Mouse (Mus musculus) kidney, embryonic 16.5 days (tissue): ENCODE measurements around the gene Gm21969. TPM values are rescaled to one million over a fixed set of nuclear protein-coding genes. Genes with fewer than 3 reads are reported as not detected.

Experiments used
- ATAC-seq: fragments of 200-750 bp; cut with Nextera tagmentation; 2 replicates; pipeline ENCODE4 v1.8.0; 2017; ENCODE audit warnings: moderate TSS enrichment; ENCODE audit not compliant: low FRiP score, low TSS enrichment
- H3K27ac ChIP-seq: fragments of 300-500 bp; sonication (generic); 2 replicates; pipeline ENCODE4 v1.5.1; 2014; ENCODE audit warnings: low read length
- H3K27me3 ChIP-seq: fragments of 300-500 bp; sonication (generic); 2 replicates; pipeline ENCODE4 v1.6.1; 2014; ENCODE audit warnings: low read length, control low read depth, mixed read lengths; ENCODE audit not compliant: insufficient read depth
- H3K36me3 ChIP-seq: fragments of 300-500 bp; sonication (generic); 2 replicates; pipeline ENCODE4 v1.6.1; 2014; ENCODE audit warnings: low read length, control low read depth, mixed read lengths; ENCODE audit not compliant: insufficient read depth
- H3K4me1 ChIP-seq: fragments of 300-500 bp; sonication (generic); 2 replicates; pipeline ENCODE4 v1.6.1; 2014; ENCODE audit warnings: low read length, control low read depth, mixed read lengths; ENCODE audit not compliant: insufficient read depth
- H3K4me2 ChIP-seq: fragments of 300-500 bp; sonication (generic); replicated peaks from 2 replicates; pipeline ENCODE4 v1.6.1; 2014; ENCODE audit warnings: low read depth, low read length
- H3K4me3 ChIP-seq: fragments of 300-500 bp; sonication (generic); 2 replicates; pipeline ENCODE4 v1.5.1; 2014; ENCODE audit warnings: mild to moderate bottlenecking, low read length
- H3K9ac ChIP-seq: fragments of 300-500 bp; sonication (generic); replicated peaks from 2 replicates; pipeline ENCODE4 v1.6.1; 2014; ENCODE audit warnings: low read length
- H3K9me3 ChIP-seq: fragments of 300-500 bp; sonication (generic); 2 replicates; pipeline ENCODE4 v1.6.1; 2016; ENCODE audit warnings: low read length, control low read depth
- WGBS: fragments of 180-500 bp; shearing (Covaris S2); extraction: QIAGEN DNeasy Blood & Tissue Kit; methylation state at CpG from one replicate; pipeline ENCODE4 v1.1.7; 2014; 5-methylcytosine and 5-hydroxymethylcytosine counted together
- polyA plus RNA-seq: library from polyadenylated mRNA; unstranded; fragments of >200 nt; fragmentation: Nextera tagmentation; extraction: Ambion mirVana; gene quantifications from 2 replicates; pipeline ENCODE4 v1.2.1, GENCODE M21; 2015

Gene Gm21969
- polyA plus RNA-seq, 1 experiment from 2014 or later: not detected

DNA sequence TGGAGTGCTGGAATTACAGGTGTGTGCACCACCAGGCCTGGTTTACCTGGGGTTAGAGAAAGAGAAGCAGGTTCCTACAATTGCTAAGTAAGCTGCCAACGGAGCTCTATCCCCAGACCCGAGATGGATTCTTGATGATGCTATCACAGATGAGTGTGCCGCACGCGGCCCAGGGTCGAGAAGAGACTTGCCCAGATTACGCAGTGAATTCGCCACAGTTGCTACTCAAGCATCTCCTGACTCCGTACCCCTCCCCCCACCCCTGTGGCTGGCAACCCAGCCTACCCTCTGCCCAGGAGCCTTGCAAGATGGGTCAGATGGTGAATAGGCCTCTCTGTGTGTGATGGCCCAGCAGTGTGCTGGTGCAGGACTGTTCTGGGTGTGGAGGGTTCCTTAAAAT is 6.3 kb upstream of the Gm21969 start:
- H3K4me3 ChIP-seq: no peak overlapping the region
- H3K9me3 ChIP-seq: no peaks in the 10 kb centered on the region
- 31% methylated on average over 9 of the region's 9 CpGs for WGBS
- H3K4me1 ChIP-seq: peaks cover 72% of the 10 kb centered on the region
- no peaks in the 10 kb centered on the region for H3K27me3 ChIP-seq
- peak overlapping the region; percentile 98 for H3K27ac ChIP-seq
- H3K36me3 ChIP-seq: no peaks in the 10 kb centered on the region
- no peak overlapping the region for H3K4me2 ChIP-seq
- H3K9ac ChIP-seq: peak overlapping the region; percentile 50; the same call in 1 of the 2 replicates
- ATAC-seq: no peak

DNA sequence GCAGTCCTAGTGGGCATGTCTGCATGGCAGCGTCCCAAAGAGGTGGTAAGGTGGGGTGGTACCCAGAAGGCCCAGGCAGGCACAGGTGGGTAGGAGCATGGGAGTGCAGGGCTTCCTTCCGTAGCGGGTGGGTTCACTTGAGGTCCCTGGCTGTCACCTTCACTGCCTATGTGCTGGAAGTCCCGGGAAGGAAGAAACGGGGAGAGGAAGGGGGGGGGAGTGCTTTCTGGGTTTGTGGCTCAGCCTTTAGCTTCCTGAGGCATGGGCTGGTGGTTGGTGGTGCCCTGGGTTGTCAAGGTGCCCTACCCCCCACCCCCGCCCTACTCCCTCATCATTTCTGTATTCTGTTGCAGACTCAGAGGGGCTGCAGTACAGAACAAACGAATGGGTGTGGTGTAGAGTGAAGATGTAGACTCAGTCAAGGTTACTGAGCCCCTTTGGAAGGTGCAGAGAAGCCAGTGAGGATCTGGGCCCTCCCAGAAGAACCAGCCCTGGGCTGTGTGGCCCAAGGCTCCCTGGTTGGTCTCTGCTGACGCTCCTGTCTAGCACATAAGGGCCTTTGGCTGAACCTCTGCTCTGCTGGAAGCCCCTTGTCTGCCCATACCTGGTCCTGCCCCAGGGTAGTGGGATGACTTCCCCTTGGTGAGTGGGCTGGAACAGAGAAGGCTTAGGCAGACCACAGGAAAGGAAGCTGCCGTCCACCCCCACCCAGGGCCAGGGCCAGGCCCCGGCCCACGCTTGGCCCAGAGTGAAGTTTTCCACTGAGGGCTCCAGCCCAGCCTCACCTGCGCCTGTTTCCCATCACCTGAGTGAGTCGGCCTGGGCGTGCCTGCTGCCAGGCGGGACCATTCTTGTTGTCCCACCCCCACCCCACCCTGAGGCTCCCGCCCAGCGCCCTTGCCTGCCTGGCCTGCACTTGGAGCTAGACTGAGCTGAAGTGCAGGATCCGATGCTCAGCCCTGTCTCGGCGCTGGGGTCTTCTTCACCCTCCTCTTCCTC is 5.4 kb upstream of the Gm21969 start:
- ATAC-seq: no peak
- Histone ChIP-seq H3K36me3 (no peaks in the 10 kb centered on the region), H3K27me3 (no peaks in the 10 kb centered on the region), H3K4me1 (peaks cover 81% of the 10 kb centered on the region), H3K9me3 (no peaks in the 10 kb centered on the region), H3K4me2 (peak overlapping the region; percentile 53), H3K27ac (peak overlapping the region; percentile 98), H3K4me3 (no peak overlapping the region), H3K9ac (peak overlapping the region; percentile 58)
- 37% methylated on average over 20 of the region's 20 CpGs for WGBS

DNA sequence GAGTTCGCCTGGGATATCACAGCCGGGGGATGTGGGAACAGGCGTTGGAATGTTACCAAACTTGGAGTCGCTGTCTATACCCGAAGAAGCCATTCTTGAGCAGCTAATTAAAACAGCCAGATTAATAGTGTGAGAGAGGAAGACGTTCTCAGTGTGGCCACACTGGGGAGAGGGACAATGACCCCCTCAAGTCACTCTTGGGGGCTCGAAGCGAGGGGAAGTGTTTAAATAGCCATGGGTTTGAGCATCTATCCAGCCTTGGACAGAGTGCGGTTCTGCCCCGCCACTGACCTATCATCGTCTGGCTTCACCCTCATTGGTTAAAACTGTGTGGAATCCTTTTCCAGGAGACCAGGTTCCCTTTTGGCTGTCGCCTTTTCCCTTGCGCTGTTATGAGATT is 4.6 kb upstream of the Gm21969 start:
- ATAC-seq: no peak
- Histone ChIP-seq H3K9me3 (no peaks in the 10 kb centered on the region), H3K36me3 (no peaks in the 10 kb centered on the region), H3K27me3 (no peaks in the 10 kb centered on the region), H3K27ac (peak overlapping the region; percentile 98), H3K4me3 (peak overlapping the region; percentile 27), H3K4me2 (peak overlapping the region; percentile 53), H3K4me1 (peaks cover 79% of the 10 kb centered on the region), H3K9ac (peak overlapping the region; percentile 58)
- WGBS: 19% methylated on average over 13 of the region's 13 CpGs

DNA sequence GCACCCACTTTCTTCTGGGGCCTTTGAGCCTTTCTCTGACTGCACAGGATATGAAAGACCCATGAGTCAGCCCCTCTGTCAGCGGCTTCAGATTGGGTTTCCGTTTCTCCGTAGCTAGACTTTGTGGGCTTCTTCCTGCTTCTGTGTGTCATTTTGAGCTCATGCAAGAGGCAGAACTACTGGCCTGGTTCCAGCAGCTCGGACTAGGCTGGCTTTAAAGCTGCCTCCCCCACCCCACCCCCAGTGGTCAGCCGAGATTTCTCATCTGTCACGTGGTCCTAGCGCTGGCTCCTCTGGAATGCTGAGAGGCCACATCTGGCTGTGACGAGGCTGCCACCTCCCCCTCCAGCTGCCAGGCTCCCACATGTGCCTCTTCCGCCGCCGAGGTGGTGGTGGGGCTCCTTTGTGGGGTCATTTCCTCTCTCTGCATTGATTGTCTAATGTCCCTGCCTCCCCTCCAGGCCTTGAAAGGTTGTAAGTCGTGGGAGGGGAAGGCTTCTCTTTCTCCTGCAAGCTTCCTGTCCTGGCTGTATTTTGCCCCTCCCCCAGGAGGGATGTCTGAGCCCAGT is 4.0 kb upstream of the Gm21969 start:
- Histone ChIP-seq H3K9me3 (no peaks in the 10 kb centered on the region), H3K36me3 (no peaks in the 10 kb centered on the region), H3K4me1 (peaks cover 74% of the 10 kb centered on the region), H3K27ac (peak overlapping the region; percentile 98), H3K9ac (peak overlapping the region; percentile 58), H3K27me3 (no peaks in the 10 kb centered on the region), H3K4me3 (peak overlapping the region; percentile 27), H3K4me2 (peak overlapping the region; percentile 53)
- 0% methylated on average over 12 of the region's 12 CpGs for WGBS
- ATAC-seq: peak; percentile 86

DNA sequence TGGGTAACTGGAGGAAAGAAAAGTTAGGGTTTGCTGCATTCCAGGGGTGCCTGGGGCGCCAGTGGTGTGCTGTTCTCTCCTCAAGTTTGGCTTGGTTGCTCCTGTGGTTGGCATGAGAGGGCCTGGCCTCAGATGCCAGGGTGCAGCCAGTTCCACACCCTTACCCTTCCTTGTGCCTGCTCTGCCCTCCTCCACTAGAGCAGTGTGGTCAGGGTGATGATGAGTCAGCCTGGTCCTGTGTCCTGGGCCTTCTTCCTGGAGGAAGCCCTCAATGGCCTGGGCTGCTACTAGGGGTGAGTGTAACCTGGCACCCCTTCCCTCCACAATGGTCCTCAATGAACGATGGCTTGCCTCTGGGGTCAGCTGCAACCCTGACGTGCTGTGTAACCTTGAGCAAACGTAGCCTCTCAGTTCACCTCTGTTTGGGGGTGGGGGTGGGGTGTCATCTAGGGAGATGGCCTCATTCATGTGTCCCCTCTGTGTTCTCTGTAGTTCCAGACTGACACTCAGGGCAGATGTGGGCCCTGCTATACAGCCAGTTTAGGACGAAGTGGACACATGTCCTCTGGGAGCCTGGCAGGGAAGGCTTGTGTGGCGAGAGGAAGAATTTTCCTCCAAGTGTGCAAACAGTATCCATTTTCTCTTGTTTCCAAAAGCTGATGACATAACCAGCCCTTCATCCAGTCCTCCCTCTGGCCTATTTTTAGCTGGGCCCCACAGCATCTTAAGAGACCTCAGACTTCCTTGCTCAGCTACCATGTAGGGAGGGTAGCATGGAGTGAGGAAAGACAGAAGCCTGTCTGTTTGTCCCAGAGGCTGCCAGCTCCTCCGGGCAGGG is 1.2 kb upstream of the Gm21969 start:
- Histone ChIP-seq H3K4me1 (peaks cover 57% of the 10 kb centered on the region), H3K27ac (peak overlapping the region; percentile 80), H3K4me2 (0 out of 2 replicates have a peak overlapping the region, but pooled peaks have one; percentile 1), H3K9me3 (no peaks in the 10 kb centered on the region), H3K36me3 (peaks cover 14% of the 10 kb centered on the region), H3K4me3 (no peak overlapping the region), H3K27me3 (no peaks in the 10 kb centered on the region), H3K9ac (peak overlapping the region; percentile 39)
- ATAC-seq: no peak
- WGBS: 49% methylated on average over 7 of the region's 7 CpGs

DNA sequence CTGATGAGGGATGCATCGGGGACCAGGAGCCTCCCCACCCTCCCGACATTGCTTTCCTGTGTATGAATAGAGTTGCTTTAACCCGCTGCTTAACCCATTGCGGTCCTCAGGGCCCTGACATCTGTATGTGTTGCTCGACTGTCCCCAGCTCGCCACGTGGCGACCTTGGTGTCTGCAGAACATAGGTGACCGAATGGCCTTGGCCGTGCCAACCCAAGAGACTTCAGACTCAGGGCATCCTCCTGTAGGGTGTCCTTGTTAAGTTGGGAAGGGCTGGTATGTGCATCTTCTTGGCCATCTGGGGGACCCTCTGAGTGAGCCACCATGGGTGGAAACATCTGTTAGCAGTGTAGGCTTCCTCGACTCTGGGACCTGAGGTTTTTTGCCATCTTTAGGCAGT is 2.2 kb downstream of the Gm21969 start:
- H3K4me1 ChIP-seq: peaks cover 24% of the 10 kb centered on the region
- H3K9me3 ChIP-seq: no peaks in the 10 kb centered on the region
- peaks cover 25% of the 10 kb centered on the region for H3K36me3 ChIP-seq
- H3K27ac ChIP-seq: no peak overlapping the region
- no peak for ATAC-seq
- 78% methylated on average over 11 of the region's 11 CpGs for WGBS
- H3K27me3 ChIP-seq: no peaks in the 10 kb centered on the region
- no peak overlapping the region for H3K4me3 ChIP-seq
- no peak overlapping the region for H3K9ac ChIP-seq
- H3K4me2 ChIP-seq: no peak overlapping the region

DNA sequence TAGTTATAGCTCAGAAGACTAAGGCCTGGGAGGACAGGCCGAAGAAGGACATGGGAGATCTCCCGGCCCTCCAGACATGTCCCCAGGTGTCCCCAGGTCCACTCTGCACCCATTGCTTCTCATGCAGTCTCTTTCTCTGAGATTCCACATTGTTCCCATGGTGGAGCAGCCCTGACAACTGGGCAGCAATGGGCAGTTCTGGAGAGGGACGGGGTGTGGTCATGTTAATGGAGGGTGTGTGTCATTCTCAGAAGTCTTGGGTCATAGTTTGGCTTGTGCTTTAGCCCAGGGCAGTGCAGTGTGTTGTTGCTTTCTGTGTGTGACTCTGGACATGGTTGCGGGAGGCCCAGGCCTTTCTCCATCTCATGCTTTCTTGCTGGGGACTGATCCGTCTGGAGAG is 3.7 kb downstream of the Gm21969 start:
- Histone ChIP-seq H3K4me3 (no peak overlapping the region), H3K27me3 (no peaks in the 10 kb centered on the region), H3K27ac (no peak overlapping the region), H3K4me1 (peaks cover 19% of the 10 kb centered on the region), H3K9ac (no peak overlapping the region), H3K9me3 (no peaks in the 10 kb centered on the region), H3K4me2 (no peak overlapping the region), H3K36me3 (peaks cover 27% of the 10 kb centered on the region)
- WGBS: 97% methylated on average over 5 of the region's 5 CpGs
- ATAC-seq: no peak

DNA sequence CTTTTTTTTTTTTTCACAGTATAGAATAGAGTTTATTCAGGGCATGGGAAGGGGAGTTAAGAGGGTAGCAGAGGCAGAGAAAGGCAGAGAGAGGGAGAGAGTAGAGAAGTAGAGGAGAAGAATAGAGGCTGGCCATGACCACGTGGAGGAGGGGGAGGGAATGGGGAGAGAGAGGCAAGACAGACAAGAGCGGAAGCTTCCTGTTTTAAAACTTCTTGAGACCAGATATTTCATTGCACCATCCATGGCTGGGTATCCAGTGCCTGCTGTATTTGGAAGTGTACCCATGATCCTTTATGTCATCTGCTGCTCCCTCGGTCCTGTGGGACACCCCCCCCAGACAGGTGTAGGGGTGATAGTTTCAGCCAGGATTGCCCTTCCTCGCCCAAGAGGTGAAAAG is 6.0 kb downstream of the Gm21969 start:
- 77% methylated on average over 4 of the region's 4 CpGs for WGBS
- H3K4me1 ChIP-seq: peaks cover 8% of the 10 kb centered on the region; the same call in 1 of the 2 replicates
- H3K27me3 ChIP-seq: no peaks in the 10 kb centered on the region
- no peak overlapping the region for H3K4me2 ChIP-seq
- no peak overlapping the region for H3K9ac ChIP-seq
- H3K36me3 ChIP-seq: peaks cover 36% of the 10 kb centered on the region
- no peak overlapping the region for H3K4me3 ChIP-seq
- peaks cover 3% of the 10 kb centered on the region; the same call in 1 of the 2 replicates for H3K9me3 ChIP-seq
- no peak for ATAC-seq
- no peak overlapping the region for H3K27ac ChIP-seq

DNA sequence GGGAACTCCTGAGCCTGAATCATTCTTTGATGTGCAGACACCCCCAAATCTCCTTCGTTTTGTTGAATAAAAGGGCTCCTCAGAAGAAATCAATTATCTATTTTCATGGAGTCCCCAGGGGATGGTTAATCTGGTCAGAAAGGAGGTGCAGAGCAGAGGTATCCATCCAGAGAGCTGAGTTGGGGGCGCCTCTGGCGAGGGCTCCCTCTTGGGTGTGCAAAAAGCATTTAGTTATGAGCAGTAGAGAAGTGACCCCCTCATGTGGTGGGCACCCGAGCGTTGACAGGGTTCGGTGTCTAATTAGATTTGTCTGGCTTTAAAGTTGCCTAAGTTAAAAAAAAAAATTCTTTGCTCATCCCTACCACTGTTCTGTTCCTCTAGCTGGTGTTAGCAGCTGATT is 8.0 kb downstream of the Gm21969 start:
- H3K4me3 ChIP-seq: no peak overlapping the region
- peaks cover 12% of the 10 kb centered on the region for H3K4me1 ChIP-seq
- no peak overlapping the region for H3K4me2 ChIP-seq
- H3K9ac ChIP-seq: no peak overlapping the region
- no peak for ATAC-seq
- H3K27me3 ChIP-seq: no peaks in the 10 kb centered on the region
- 63% methylated on average over 6 of the region's 6 CpGs for WGBS
- H3K9me3 ChIP-seq: peaks cover 5% of the 10 kb centered on the region; the same call in 1 of the 2 replicates
- peak overlapping the region; percentile 63 for H3K27ac ChIP-seq
- H3K36me3 ChIP-seq: peaks cover 38% of the 10 kb centered on the region
